Mouse (Mus musculus) spleen, adult 2 months (tissue): Measurements from ENCODE around the gene Gak.

Experiments
- CTCF ChIP-seq: fragments of 200-500 bp; IDR thresholded peaks from 2 replicates; pipeline ENCODE4 v1.5.1; 2011; ENCODE audit warnings: mild to moderate bottlenecking, inconsistent platforms; ENCODE audit not compliant: insufficient read depth, insufficient read length, insufficient replicate concordance; ENCODE audit errors: extremely low read depth
- POLR2A ChIP-seq: fragments of 200-500 bp; IDR thresholded peaks from 2 replicates; pipeline ENCODE4 v1.6.1; 2011; ENCODE audit warnings: low read depth, low read length, inconsistent platforms

- no peak for TF ChIP-seq CTCF
- no peak for TF ChIP-seq POLR2A
These were observed 27.9 kb upstream of the Gak start for GRCm38 (mm10) chr5:108657406-108657805.
